Mouse (Mus musculus) myocyte (in vitro differentiated cells): ENCODE results near the gene Itprid2.

Experiments
- E2F4 ChIP-seq: IDR thresholded peaks from one replicate; pipeline ENCODE4 v1.6.1; 2011; ENCODE audit warnings: mild to moderate bottlenecking, control low read depth, moderate library complexity; ENCODE audit not compliant: insufficient read depth
- POLR2A ChIP-seq: IDR thresholded peaks from one replicate; pipeline ENCODE4 v1.6.1; 2011; ENCODE audit warnings: low read depth, mild to moderate bottlenecking, control low read depth, moderate library complexity; ENCODE audit not compliant: insufficient read length

- TF ChIP-seq POLR2A = no peak
- no peak for TF ChIP-seq E2F4
Measured at GRCm38 (mm10) chr2:79713662-79714091, 78.5 kb downstream of the Itprid2 start.
